Mouse (Mus musculus) myocyte (in vitro differentiated cells): Measurements from ENCODE around the gene Dync1h1. TPM values are rescaled to one million over a fixed set of nuclear protein-coding genes. Genes with fewer than 3 reads are reported as not detected.
A peak's percentile ranks its signal among the peaks of the same experiment; 100 is the strongest.
"Not testable (repeated sequence)": the region's sequence is repeated elsewhere in the genome, so short reads cannot be mapped to it uniquely, and the experiment has no call there.

Source experiments
- H3K27me3 ChIP-seq: one replicate; pipeline ENCODE4 v1.6.1; 2011; ENCODE audit not compliant: control insufficient read depth, insufficient read depth, insufficient read length
- H3K36me3 ChIP-seq: one replicate; pipeline ENCODE4 v1.6.1; 2011; ENCODE audit not compliant: control insufficient read depth, insufficient read depth
- H3K4me2 ChIP-seq: one replicate; pipeline ENCODE4 v1.6.1; 2011; ENCODE audit warnings: low read depth, control low read depth
- H3K4me3 ChIP-seq: one replicate; pipeline ENCODE4 v1.5.1; 2011; ENCODE audit warnings: mild to moderate bottlenecking, control low read depth, moderate library complexity
- H3K79me2 ChIP-seq: one replicate; pipeline ENCODE4 v1.6.1; 2011; ENCODE audit not compliant: control insufficient read depth, insufficient read depth
- H3ac ChIP-seq: one replicate; pipeline ENCODE4 v1.6.1; 2011; ENCODE audit not compliant: control insufficient read depth, insufficient read length
- CEBPB ChIP-seq: IDR thresholded peaks from 2 replicates; pipeline ENCODE4 v1.6.1; 2011; ENCODE audit warnings: mild to moderate bottlenecking, moderate library complexity; ENCODE audit not compliant: poor library complexity, insufficient read depth, severe bottlenecking
- E2F4 ChIP-seq: IDR thresholded peaks from one replicate; pipeline ENCODE4 v1.6.1; 2011; ENCODE audit warnings: mild to moderate bottlenecking, control low read depth, moderate library complexity; ENCODE audit not compliant: insufficient read depth
- MAX ChIP-seq: IDR thresholded peaks from one replicate; pipeline ENCODE4 v1.6.1; 2011; ENCODE audit warnings: low read depth, mild to moderate bottlenecking, control low read depth
- MYOD1 ChIP-seq, 3 experiments: IDR thresholded peaks; one replicate each; pipeline ENCODE4 v1.6.1; 2011; ENCODE audit warnings: control low read depth in 2 of 3, low read depth in 2 of 3, mild to moderate bottlenecking in 2 of 3, moderate library complexity in 1 of 3; ENCODE audit not compliant: insufficient read length in 2 of 3, control insufficient read depth in 1 of 3
- MYOG ChIP-seq, 3 experiments: IDR thresholded peaks; one replicate each; pipeline ENCODE4 v1.6.1; 2011; ENCODE audit warnings: control low read depth in 2 of 3, low read depth in 2 of 3, mild to moderate bottlenecking in 2 of 3; ENCODE audit not compliant: insufficient read length in 2 of 3, control insufficient read depth in 1 of 3, insufficient read depth in 1 of 3
- POLR2A ChIP-seq: IDR thresholded peaks from one replicate; pipeline ENCODE4 v1.6.1; 2011; ENCODE audit warnings: low read depth, mild to moderate bottlenecking, control low read depth, moderate library complexity; ENCODE audit not compliant: insufficient read length
- POLR2AphosphoS2 ChIP-seq: IDR thresholded peaks from one replicate; pipeline ENCODE4 v1.6.1; 2011; ENCODE audit warnings: low read depth, control low read depth; ENCODE audit not compliant: insufficient read length
- REST ChIP-seq: IDR thresholded peaks from one replicate; pipeline ENCODE4 v1.6.1; 2011; ENCODE audit warnings: mild to moderate bottlenecking, control low read depth, moderate library complexity; ENCODE audit not compliant: insufficient read depth, insufficient read length
- SRF ChIP-seq: IDR thresholded peaks from one replicate; pipeline ENCODE4 v1.6.1; 2011; ENCODE audit warnings: low read depth; ENCODE audit not compliant: control insufficient read depth, insufficient read length
- TCF12 ChIP-seq: IDR thresholded peaks from one replicate; pipeline ENCODE4 v1.6.1; 2011; ENCODE audit warnings: mild to moderate bottlenecking, control low read depth; ENCODE audit not compliant: poor library complexity, insufficient read depth, severe bottlenecking
- TCF3 ChIP-seq: IDR thresholded peaks from one replicate; pipeline ENCODE4 v1.6.1; 2011; ENCODE audit warnings: low read depth, control low read depth; ENCODE audit not compliant: insufficient read length
- USF1 ChIP-seq: IDR thresholded peaks from one replicate; pipeline ENCODE4 v1.6.1; 2011; ENCODE audit warnings: low read depth, mild to moderate bottlenecking, control low read depth, moderate library complexity
- polyA plus RNA-seq: library from polyadenylated mRNA; unstranded; fragments of >200 nt; fragmentation: generic; extraction: Trizol; gene quantifications from one replicate; pipeline ENCODE4 v1.2.1, GENCODE M21; 2012; ENCODE audit warnings: missing spikeins

Dync1h1 gene
- polyA plus RNA-seq, 1 experiment, result 128 TPM

- TF ChIP-seq E2F4, result no peak
- TF ChIP-seq MYOD1 (IDR thresholded peaks at IDR 0.05; ENCODE audit: control insufficient read depth in 1 of 3, insufficient read length in 2 of 3, low read depth in 2 of 3), result no peak
- no peak for TF ChIP-seq USF1
- no peak for TF ChIP-seq MAX
- TF ChIP-seq TCF12, result no peak
- TF ChIP-seq SRF, result no peak
- TF ChIP-seq CEBPB, result no peak
- no peak for TF ChIP-seq TCF3
- no peak for TF ChIP-seq POLR2A
- Histone ChIP-seq H3K27me3 (no peaks in the 10 kb centered on the region), H3K4me3 (no peak within 1 kb of the TSS), H3K4me2 (peak within 1 kb of the TSS; percentile 63), H3K36me3 (no peaks in the 10 kb centered on the region), H3K79me2 (no peaks in the 10 kb centered on the region), H3ac (no peak within 1 kb of the TSS)
Measured at GRCm38 (mm10) chr12:110702556-110702955, 101.3 kb downstream of the Dync1h1 start, which contains the start of gene Hsp90aa1. Gene Hsp90aa1 (minus strand): TSS chr12:110702728.

GRCm38 (mm10) chr12:110703008-110703471 is 101.8 kb downstream of the Dync1h1 start:
- H3ac ChIP-seq, result no peak overlapping the region
- peak overlapping the region; percentile 63 for H3K4me2 ChIP-seq
- no peaks in the 10 kb centered on the region for H3K79me2 ChIP-seq
- TF ChIP-seq E2F4 (no peak), POLR2A (peak; percentile 28), REST (no peak)
- H3K36me3 ChIP-seq, result no peaks in the 10 kb centered on the region
- H3K27me3 ChIP-seq, result no peaks in the 10 kb centered on the region
- no peak overlapping the region for H3K4me3 ChIP-seq

- H3K27me3 ChIP-seq, result no peaks in the 10 kb centered on the region
- H3K4me3 ChIP-seq, result no peak overlapping the region
- TF ChIP-seq SRF (no peak), MYOG (IDR thresholded peaks at IDR 0.05; ENCODE audit: control insufficient read depth in 1 of 3, insufficient read depth in 1 of 3, insufficient read length in 2 of 3, low read depth in 2 of 3) (no peak), E2F4 (no peak), MAX (no peak), POLR2AphosphoS2 (no peak), POLR2A (no peak)
- H3K4me2 ChIP-seq, result peak overlapping the region; percentile 63
- no peaks in the 10 kb centered on the region for H3K79me2 ChIP-seq
- H3K36me3 ChIP-seq, result no peaks in the 10 kb centered on the region
- H3ac ChIP-seq, result no peak overlapping the region
Measured at GRCm38 (mm10) chr12:110703682-110704081, 102.4 kb downstream of the Dync1h1 start.

- H3ac ChIP-seq, H3K36me3 ChIP-seq, H3K4me2 ChIP-seq, H3K79me2 ChIP-seq, H3K4me3 ChIP-seq, H3K27me3 ChIP-seq: not testable (repeated sequence)
Measured at GRCm38 (mm10) chr12:110705419-110705818, 104.2 kb downstream of the Dync1h1 start.

GRCm38 (mm10) chr12:110706337-110707231 is 105.3 kb downstream of the Dync1h1 start:
- Histone ChIP-seq H3K4me2 (peak overlapping the region; percentile 85), H3K36me3 (no peaks in the 10 kb centered on the region), H3ac (no peak overlapping the region), H3K27me3 (no peaks in the 10 kb centered on the region), H3K4me3 (peak overlapping the region; percentile 26), H3K79me2 (no peaks in the 10 kb centered on the region)
- TF ChIP-seq USF1 (peak; percentile 95), MYOG (IDR thresholded peaks at IDR 0.05; ENCODE audit: control insufficient read depth in 1 of 3, insufficient read depth in 1 of 3, insufficient read length in 2 of 3, low read depth in 2 of 3) (no peak), POLR2A (peak; percentile 54), REST (no peak)

- no peaks in the 10 kb centered on the region for H3K36me3 ChIP-seq
- H3ac ChIP-seq, result no peak overlapping the region
- H3K27me3 ChIP-seq, result no peaks in the 10 kb centered on the region
- H3K4me3 ChIP-seq, result peak overlapping the region; percentile 26
- TF ChIP-seq CEBPB, result no peak
- H3K79me2 ChIP-seq, result no peaks in the 10 kb centered on the region
- H3K4me2 ChIP-seq, result no peak overlapping the region
Measured at GRCm38 (mm10) chr12:110707451-110707850, 106.2 kb downstream of the Dync1h1 start.
